Mouse (Mus musculus): ENCODE measurements around the gene Slc5a3. TPM values are rescaled to one million over a fixed set of nuclear protein-coding genes. Genes with fewer than 3 reads are reported as not detected.
A peak's percentile ranks its signal among the peaks of the same experiment; 100 is the strongest.

The Slc5a3 gene
- total and polyA plus RNA-seq, 3 experiments = 1.6 to 8.1 (median 3.2) TPM

DNA sequence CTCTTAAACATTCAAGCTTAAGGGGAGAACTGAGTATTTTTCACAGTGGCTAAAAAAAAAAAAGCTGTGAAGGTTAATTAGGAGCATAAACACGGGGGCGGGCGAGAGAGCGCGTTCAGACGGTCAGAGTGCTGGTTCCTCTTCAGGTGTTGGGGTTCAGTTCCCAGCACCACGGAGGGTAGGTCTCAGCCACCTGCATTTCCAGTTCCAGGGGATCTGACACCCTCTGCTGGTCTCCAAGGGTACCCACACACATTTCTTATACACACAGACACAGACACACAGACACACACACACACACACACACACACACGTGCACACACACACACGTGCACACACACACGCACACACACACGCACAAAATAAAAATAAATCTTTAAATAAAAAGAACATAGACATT lies 18.2 kb upstream of the Slc5a3 start:
- TF ChIP-seq POLR2A (IDR thresholded peaks at IDR 0.05; ENCODE audit: insufficient read depth, low read depth, low read length) = no peak
- TF ChIP-seq CTCF (IDR thresholded peaks at IDR 0.05) = no peak
- no peak for TF ChIP-seq EP300 (IDR thresholded peaks at IDR 0.05; ENCODE audit: insufficient read depth, low read depth, low read length)
- 96% methylated on average over 11 of the region's 11 CpGs for WGBS
- intact Hi-C loops (cut with DNase I) = no loop called here
- Histone ChIP-seq H3K36me3 (ENCODE audit: control insufficient read depth, insufficient read depth, low read length) (no peaks in the 10 kb centered on the region), H3K79me2 (replicated peaks; ENCODE audit: control insufficient read depth, insufficient read depth, low read length) (no peaks in the 10 kb centered on the region), H3K4me1 (ENCODE audit: control insufficient read depth, insufficient read depth, low read length) (peaks cover 2% of the 10 kb centered on the region; the same call in 1 of the 2 replicates), H3K27me3 (ENCODE audit: control insufficient read depth, insufficient read depth, low read length) (no peaks in the 10 kb centered on the region), H3K4me3 (no peak overlapping the region), H3K27ac (no peak overlapping the region), H3K9ac (ENCODE audit: low read depth, low read length) (no peak overlapping the region)
- no peak for DNase-seq

- Histone ChIP-seq H3K27me3 (ENCODE audit: control insufficient read depth, insufficient read depth, low read length) (peaks cover 2% of the 10 kb centered on the region; the same call in 1 of the 2 replicates), H3K79me2 (replicated peaks; ENCODE audit: control insufficient read depth, insufficient read depth, low read length) (no peaks in the 10 kb centered on the region), H3K4me3 (no peak overlapping the region), H3K4me1 (ENCODE audit: control insufficient read depth, insufficient read depth, low read length) (no peaks in the 10 kb centered on the region), H3K36me3 (ENCODE audit: control insufficient read depth, insufficient read depth, low read length) (no peaks in the 10 kb centered on the region), H3K9ac (ENCODE audit: low read depth, low read length) (no peak overlapping the region), H3K27ac (no peak overlapping the region)
- 82% methylated on average over 7 of the region's 7 CpGs for WGBS
- TF ChIP-seq EP300 (IDR thresholded peaks at IDR 0.05; ENCODE audit: insufficient read depth, low read depth, low read length) = no peak
- TF ChIP-seq CTCF (IDR thresholded peaks at IDR 0.05) = no peak
- TF ChIP-seq POLR2A (IDR thresholded peaks at IDR 0.05; ENCODE audit: insufficient read depth, low read depth, low read length) = no peak
- intact Hi-C loops (cut with DNase I) = no loop called here
- no peak for DNase-seq
These were observed 6.3 kb upstream of the Slc5a3 start for GRCm38 (mm10) chr16:92051777-92052310.

DNA sequence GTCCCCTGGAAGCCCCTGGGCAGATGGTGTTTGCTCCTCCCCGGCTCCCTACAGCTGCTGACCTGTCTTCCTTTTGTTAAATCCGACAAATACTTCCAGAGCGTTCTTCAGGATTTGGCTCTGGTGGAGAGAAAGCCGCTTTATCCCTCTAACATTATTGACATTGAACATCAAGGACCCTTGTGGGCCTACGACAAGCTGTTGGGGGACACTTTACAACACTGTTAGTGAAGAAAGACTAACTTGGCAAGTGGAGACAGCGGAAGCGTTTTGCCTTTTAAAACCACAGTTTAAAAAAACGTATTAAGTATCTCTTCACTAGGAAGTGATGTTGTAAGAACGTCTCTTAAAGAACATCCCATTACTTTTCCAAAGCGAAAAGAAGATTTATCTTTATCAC lies 5.6 kb upstream of the Slc5a3 start:
- Histone ChIP-seq H3K27ac (no peak overlapping the region), H3K4me1 (ENCODE audit: control insufficient read depth, insufficient read depth, low read length) (no peaks in the 10 kb centered on the region), H3K9ac (ENCODE audit: low read depth, low read length) (no peak overlapping the region), H3K36me3 (ENCODE audit: control insufficient read depth, insufficient read depth, low read length) (no peaks in the 10 kb centered on the region), H3K27me3 (ENCODE audit: control insufficient read depth, insufficient read depth, low read length) (peaks cover 2% of the 10 kb centered on the region; the same call in 1 of the 2 replicates), H3K4me3 (no peak overlapping the region), H3K79me2 (replicated peaks; ENCODE audit: control insufficient read depth, insufficient read depth, low read length) (no peaks in the 10 kb centered on the region)
- no peak for DNase-seq
- 86% methylated on average over 10 of the region's 10 CpGs for WGBS
- intact Hi-C loops (cut with DNase I) = no loop called here
- no peak for TF ChIP-seq CTCF (IDR thresholded peaks at IDR 0.05)
- TF ChIP-seq EP300 (IDR thresholded peaks at IDR 0.05; ENCODE audit: insufficient read depth, low read depth, low read length) = no peak
- TF ChIP-seq POLR2A (IDR thresholded peaks at IDR 0.05; ENCODE audit: insufficient read depth, low read depth, low read length) = no peak

DNA sequence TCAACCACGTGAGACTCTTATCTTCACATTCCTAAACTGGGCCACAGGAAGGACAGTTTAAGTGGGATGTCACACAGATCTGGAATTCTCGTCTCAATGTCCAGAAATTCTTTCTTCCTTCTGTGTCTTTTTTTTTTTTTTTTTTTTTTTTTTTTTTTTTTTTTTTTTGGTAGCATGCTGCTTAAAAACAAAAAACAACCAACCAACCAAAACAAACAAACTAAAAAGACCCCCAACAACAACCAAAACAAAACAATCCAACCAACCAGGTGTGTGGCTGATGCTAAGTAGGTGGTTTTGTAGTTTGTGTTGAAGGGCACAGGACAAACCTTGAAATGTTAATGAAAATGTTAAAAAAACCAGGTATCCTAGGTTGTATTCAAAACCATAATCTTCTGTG lies 1.4 kb upstream of the Slc5a3 start:
- no peaks in the 10 kb centered on the region for H3K27me3 ChIP-seq (ENCODE audit: control insufficient read depth, insufficient read depth, low read length)
- 33% methylated on average over 2 of the region's 2 CpGs for WGBS
- no peak overlapping the region; the same call in 1 of the 2 replicates for H3K9ac ChIP-seq (ENCODE audit: low read depth, low read length)
- peaks cover 2% of the 10 kb centered on the region for H3K4me1 ChIP-seq (ENCODE audit: control insufficient read depth, insufficient read depth, low read length)
- no peak for DNase-seq
- H3K36me3 ChIP-seq (ENCODE audit: control insufficient read depth, insufficient read depth, low read length) = peaks cover 4% of the 10 kb centered on the region; the same call in 1 of the 2 replicates
- TF ChIP-seq CTCF (IDR thresholded peaks at IDR 0.05) (no peak), POLR2A (IDR thresholded peaks at IDR 0.05; ENCODE audit: insufficient read depth, low read depth, low read length) (no peak), EP300 (IDR thresholded peaks at IDR 0.05; ENCODE audit: insufficient read depth, low read depth, low read length) (no peak)
- no peak overlapping the region for H3K4me3 ChIP-seq
- intact Hi-C loops (cut with DNase I) = loop anchor here (2.0 to 5.0 kb wide), 2 partner anchors 39 to 230 kb away; no protein-coding TSS in a partner anchor
- no peak overlapping the region; the same call in 1 of the 2 replicates for H3K27ac ChIP-seq
- H3K79me2 ChIP-seq (replicated peaks; ENCODE audit: control insufficient read depth, insufficient read depth, low read length) = no peaks in the 10 kb centered on the region; the same call in 1 of the 2 replicates

GRCm38 (mm10) chr16:92057456-92057851 lies 668 bp upstream of the Slc5a3 start:
- no peaks in the 10 kb centered on the region; the same call in 1 of the 2 replicates for H3K79me2 ChIP-seq (replicated peaks; ENCODE audit: control insufficient read depth, insufficient read depth, low read length)
- WGBS = 8% methylated on average over 11 of the region's 11 CpGs
- intact Hi-C loops (cut with DNase I) = loop anchor here (2.0 to 5.0 kb wide), 2 partner anchors 40 to 229 kb away; no protein-coding TSS in a partner anchor

More at GRCm38 (mm10) chr16:92057456-92057851, 668 bp upstream of the Slc5a3 start:
- H3K4me3 ChIP-seq = peak overlapping the region; percentile 93
- DNase-seq = no peak
- H3K27ac ChIP-seq = peak overlapping the region; percentile 96
- peak overlapping the region; percentile 100 for H3K9ac ChIP-seq (ENCODE audit: low read depth, low read length)
- H3K36me3 ChIP-seq (ENCODE audit: control insufficient read depth, insufficient read depth, low read length) = peaks cover 4% of the 10 kb centered on the region; the same call in 1 of the 2 replicates
- no peaks in the 10 kb centered on the region for H3K27me3 ChIP-seq (ENCODE audit: control insufficient read depth, insufficient read depth, low read length)
- peaks cover 2% of the 10 kb centered on the region for H3K4me1 ChIP-seq (ENCODE audit: control insufficient read depth, insufficient read depth, low read length)
- TF ChIP-seq CTCF (IDR thresholded peaks at IDR 0.05) = no peak
- no peak for TF ChIP-seq POLR2A (IDR thresholded peaks at IDR 0.05; ENCODE audit: insufficient read depth, low read depth, low read length)
- no peak for TF ChIP-seq EP300 (IDR thresholded peaks at IDR 0.05; ENCODE audit: insufficient read depth, low read depth, low read length)
